Mouse (Mus musculus): ENCODE measurements at regions not wholly inside any gene's neighbourhood (a gene's known extent, or its start where the extent isn't known, plus 50 kb on each side); places are given as distances from the start of the nearest gene placed in this dataset.

GRCm38 (mm10) chr10:117543696-117543950, 85.7 kb upstream of the Cpm start:
- no peak overlapping the region for H3K4me2 ChIP-seq (ENCODE audit: low read depth, low read length)
- H3K27me3 ChIP-seq (ENCODE audit: control insufficient read depth, insufficient read depth, low read length) = no peaks in the 10 kb centered on the region
- no peaks in the 10 kb centered on the region for H3K9me3 ChIP-seq (replicated peaks; ENCODE audit: control insufficient read depth, low read length)
- H3K27ac ChIP-seq (ENCODE audit: low read length) = no peak overlapping the region
- H3K36me3 ChIP-seq (ENCODE audit: control insufficient read depth, insufficient read depth, low read length) = no peaks in the 10 kb centered on the region
- no peak overlapping the region for H3K9ac ChIP-seq (ENCODE audit: low read length)
- ATAC-seq (ENCODE audit: insufficient read depth, low FRiP score) = no peak
- 95% methylated on average over 6 of the region's 6 CpGs for WGBS
- no peaks in the 10 kb centered on the region for H3K4me1 ChIP-seq (ENCODE audit: control insufficient read depth, insufficient read depth, low read length)
- no peak overlapping the region for H3K4me3 ChIP-seq (replicated peaks; ENCODE audit: low read length)

- 70% methylated on average over 5 of the region's 5 CpGs for WGBS
- Histone ChIP-seq H3K4me3 (replicated peaks; ENCODE audit: low read length) (no peak overlapping the region), H3K27me3 (ENCODE audit: control insufficient read depth, insufficient read depth, low read length) (no peaks in the 10 kb centered on the region), H3K4me2 (ENCODE audit: low read depth, low read length) (no peak overlapping the region), H3K27ac (ENCODE audit: low read length) (no peak overlapping the region), H3K9ac (ENCODE audit: low read length) (no peak overlapping the region), H3K4me1 (ENCODE audit: control insufficient read depth, insufficient read depth, low read length) (no peaks in the 10 kb centered on the region), H3K36me3 (ENCODE audit: control insufficient read depth, insufficient read depth, low read length) (no peaks in the 10 kb centered on the region), H3K9me3 (replicated peaks; ENCODE audit: control insufficient read depth, low read length) (no peaks in the 10 kb centered on the region)
- ATAC-seq (ENCODE audit: insufficient read depth, low FRiP score) = no peak
Observed at GRCm38 (mm10) chr10:117542886-117543695, 86.2 kb upstream of the Cpm start.

DNA sequence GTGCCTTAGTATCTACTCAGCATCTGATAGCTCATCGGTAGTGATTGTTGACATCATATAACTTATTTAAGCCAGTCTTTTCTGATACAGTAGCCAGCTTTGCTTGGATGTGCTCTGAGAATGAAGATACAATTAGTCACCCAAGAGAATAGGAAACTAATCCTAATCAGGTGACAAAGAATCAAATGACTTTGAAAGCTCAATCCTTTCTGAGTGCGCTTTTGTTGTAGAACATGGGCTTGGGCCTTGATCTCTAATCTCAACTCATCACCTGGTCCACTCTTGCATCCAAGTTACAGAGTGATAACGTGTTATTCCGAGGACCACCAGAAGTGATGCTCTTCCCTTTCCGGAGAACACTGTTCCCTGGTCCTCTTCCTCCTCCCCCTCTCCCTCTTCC, 86.9 kb upstream of the Cpm start:
- WGBS = 79% methylated on average over 5 of the region's 5 CpGs
- Histone ChIP-seq H3K36me3 (ENCODE audit: control insufficient read depth, insufficient read depth, low read length) (no peaks in the 10 kb centered on the region), H3K4me1 (ENCODE audit: control insufficient read depth, insufficient read depth, low read length) (no peaks in the 10 kb centered on the region), H3K27ac (ENCODE audit: low read length) (no peak overlapping the region), H3K9me3 (replicated peaks; ENCODE audit: control insufficient read depth, low read length) (no peaks in the 10 kb centered on the region), H3K27me3 (ENCODE audit: control insufficient read depth, insufficient read depth, low read length) (no peaks in the 10 kb centered on the region), H3K9ac (ENCODE audit: low read length) (no peak overlapping the region), H3K4me3 (replicated peaks; ENCODE audit: low read length) (no peak overlapping the region), H3K4me2 (ENCODE audit: low read depth, low read length) (no peak overlapping the region)
- no peak for ATAC-seq (ENCODE audit: insufficient read depth, low FRiP score)

- no peaks in the 10 kb centered on the region for H3K9me3 ChIP-seq (replicated peaks; ENCODE audit: control insufficient read depth, low read length)
- no peak overlapping the region for H3K27ac ChIP-seq (ENCODE audit: low read length)
- no peak overlapping the region for H3K9ac ChIP-seq (ENCODE audit: low read length)
- no peak overlapping the region for H3K4me3 ChIP-seq (replicated peaks; ENCODE audit: low read length)
- ATAC-seq (ENCODE audit: insufficient read depth, low FRiP score) = no peak
- H3K27me3 ChIP-seq (ENCODE audit: control insufficient read depth, insufficient read depth, low read length) = no peaks in the 10 kb centered on the region
- H3K4me1 ChIP-seq (ENCODE audit: control insufficient read depth, insufficient read depth, low read length) = no peaks in the 10 kb centered on the region
- 68% methylated on average over 2 of the region's 2 CpGs for WGBS
- H3K36me3 ChIP-seq (ENCODE audit: control insufficient read depth, insufficient read depth, low read length) = no peaks in the 10 kb centered on the region
- H3K4me2 ChIP-seq (ENCODE audit: low read depth, low read length) = no peak overlapping the region
Observed at GRCm38 (mm10) chr10:117541487-117541886, 87.8 kb upstream of the Cpm start.

DNA sequence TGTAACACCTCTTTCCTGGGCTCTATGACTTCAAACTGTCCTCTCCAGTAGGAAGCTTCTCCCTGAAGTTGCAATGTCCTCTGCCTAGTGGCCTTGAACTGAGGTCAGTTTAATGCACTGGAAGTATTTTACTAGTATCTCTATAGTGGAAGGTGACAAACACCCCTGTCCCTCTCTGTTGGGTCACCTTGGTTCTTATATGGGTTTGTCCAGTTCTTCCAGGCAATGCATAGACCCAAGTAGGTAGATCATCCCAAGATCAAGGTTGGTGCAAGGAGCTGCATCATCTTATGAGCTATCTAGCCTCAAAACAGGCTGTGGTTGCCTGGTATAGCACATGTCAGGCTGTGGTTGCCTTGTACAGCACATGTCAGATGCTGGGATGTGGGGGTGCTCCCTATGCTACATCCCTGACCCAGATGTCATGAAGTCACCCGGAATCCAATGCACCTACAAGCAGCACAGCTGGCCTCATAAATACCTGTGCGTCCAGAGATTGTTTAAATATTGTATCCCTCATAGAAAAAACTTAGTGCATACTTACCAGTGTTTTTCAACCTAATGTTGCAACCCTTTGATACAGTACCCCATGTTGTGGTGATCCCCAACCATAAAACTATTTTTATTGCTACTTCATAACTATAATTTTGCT, 88.4 kb upstream of the Cpm start:
- Histone ChIP-seq H3K9me3 (replicated peaks; ENCODE audit: control insufficient read depth, low read length) (no peaks in the 10 kb centered on the region), H3K4me2 (ENCODE audit: low read depth, low read length) (no peak overlapping the region), H3K27ac (ENCODE audit: low read length) (no peak overlapping the region), H3K9ac (ENCODE audit: low read length) (no peak overlapping the region), H3K4me1 (ENCODE audit: control insufficient read depth, insufficient read depth, low read length) (no peaks in the 10 kb centered on the region), H3K36me3 (ENCODE audit: control insufficient read depth, insufficient read depth, low read length) (no peaks in the 10 kb centered on the region), H3K27me3 (ENCODE audit: control insufficient read depth, insufficient read depth, low read length) (no peaks in the 10 kb centered on the region), H3K4me3 (replicated peaks; ENCODE audit: low read length) (no peak overlapping the region)
- 85% methylated on average over 2 of the region's 2 CpGs for WGBS
- no peak for ATAC-seq (ENCODE audit: insufficient read depth, low FRiP score)

GRCm38 (mm10) chr10:117540112-117540594, 89.1 kb upstream of the Cpm start:
- no peaks in the 10 kb centered on the region for H3K27me3 ChIP-seq (ENCODE audit: control insufficient read depth, insufficient read depth, low read length)
- no peaks in the 10 kb centered on the region for H3K4me1 ChIP-seq (ENCODE audit: control insufficient read depth, insufficient read depth, low read length)
- H3K27ac ChIP-seq (ENCODE audit: low read length) = no peak overlapping the region
- H3K9me3 ChIP-seq (replicated peaks; ENCODE audit: control insufficient read depth, low read length) = no peaks in the 10 kb centered on the region
- H3K4me3 ChIP-seq (replicated peaks; ENCODE audit: low read length) = no peak overlapping the region
- WGBS = 74% methylated on average over 2 of the region's 2 CpGs
- no peak overlapping the region for H3K9ac ChIP-seq (ENCODE audit: low read length)
- H3K36me3 ChIP-seq (ENCODE audit: control insufficient read depth, insufficient read depth, low read length) = no peaks in the 10 kb centered on the region
- no peak for ATAC-seq (ENCODE audit: insufficient read depth, low FRiP score)
- H3K4me2 ChIP-seq (ENCODE audit: low read depth, low read length) = no peak overlapping the region

- no peak overlapping the region for H3K4me2 ChIP-seq (ENCODE audit: low read depth, low read length)
- H3K9me3 ChIP-seq (replicated peaks; ENCODE audit: control insufficient read depth, low read length) = no peaks in the 10 kb centered on the region
- WGBS = 48% methylated on average over 1 of the region's 1 CpGs
- H3K36me3 ChIP-seq (ENCODE audit: control insufficient read depth, insufficient read depth, low read length) = no peaks in the 10 kb centered on the region
- no peak overlapping the region for H3K9ac ChIP-seq (ENCODE audit: low read length)
- no peak for ATAC-seq (ENCODE audit: insufficient read depth, low FRiP score)
- H3K27ac ChIP-seq (ENCODE audit: low read length) = no peak overlapping the region
- no peaks in the 10 kb centered on the region for H3K27me3 ChIP-seq (ENCODE audit: control insufficient read depth, insufficient read depth, low read length)
- H3K4me1 ChIP-seq (ENCODE audit: control insufficient read depth, insufficient read depth, low read length) = no peaks in the 10 kb centered on the region
- H3K4me3 ChIP-seq (replicated peaks; ENCODE audit: low read length) = no peak overlapping the region
Observed at GRCm38 (mm10) chr10:117539532-117539931, 89.8 kb upstream of the Cpm start.

DNA sequence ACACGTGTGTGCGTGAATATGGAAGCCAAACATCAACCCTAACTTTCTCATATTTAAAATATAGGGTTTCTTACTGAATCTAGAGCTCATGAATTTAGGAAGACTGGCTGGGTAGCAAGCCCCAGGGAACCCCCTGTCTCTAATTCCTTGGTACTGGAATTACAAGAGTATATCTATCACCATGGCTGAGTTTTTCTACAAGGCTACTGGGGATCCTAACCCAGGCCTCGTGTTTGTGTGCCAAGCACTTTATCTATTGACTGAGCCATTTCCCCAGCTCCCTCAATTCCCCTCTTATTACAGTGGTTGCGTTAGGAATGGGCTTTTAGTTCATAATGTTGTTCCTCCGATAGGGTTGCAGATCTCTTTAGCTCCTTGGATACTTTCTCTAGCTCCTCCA, 90.6 kb upstream of the Cpm start:
- H3K4me3 ChIP-seq (replicated peaks; ENCODE audit: low read length) = no peak overlapping the region
- H3K27ac ChIP-seq (ENCODE audit: low read length) = no peak overlapping the region
- H3K9ac ChIP-seq (ENCODE audit: low read length) = no peak overlapping the region
- WGBS = 85% methylated on average over 5 of the region's 5 CpGs
- no peaks in the 10 kb centered on the region for H3K4me1 ChIP-seq (ENCODE audit: control insufficient read depth, insufficient read depth, low read length)
- no peaks in the 10 kb centered on the region for H3K27me3 ChIP-seq (ENCODE audit: control insufficient read depth, insufficient read depth, low read length)
- H3K4me2 ChIP-seq (ENCODE audit: low read depth, low read length) = no peak overlapping the region
- H3K9me3 ChIP-seq (replicated peaks; ENCODE audit: control insufficient read depth, low read length) = no peaks in the 10 kb centered on the region
- no peak for ATAC-seq (ENCODE audit: insufficient read depth, low FRiP score)
- no peaks in the 10 kb centered on the region for H3K36me3 ChIP-seq (ENCODE audit: control insufficient read depth, insufficient read depth, low read length)

- no peaks in the 10 kb centered on the region for H3K4me1 ChIP-seq (ENCODE audit: control insufficient read depth, insufficient read depth, low read length)
- H3K4me2 ChIP-seq (ENCODE audit: low read depth, low read length) = no peak overlapping the region
- 93% methylated on average over 15 of the region's 15 CpGs for WGBS
Observed at GRCm38 (mm10) chr10:117536769-117537599, 92.3 kb upstream of the Cpm start.

More at GRCm38 (mm10) chr10:117536769-117537599, 92.3 kb upstream of the Cpm start:
- Histone ChIP-seq H3K4me3 (replicated peaks; ENCODE audit: low read length) (no peak overlapping the region), H3K9ac (ENCODE audit: low read length) (no peak overlapping the region), H3K36me3 (ENCODE audit: control insufficient read depth, insufficient read depth, low read length) (no peaks in the 10 kb centered on the region), H3K27me3 (ENCODE audit: control insufficient read depth, insufficient read depth, low read length) (no peaks in the 10 kb centered on the region), H3K9me3 (replicated peaks; ENCODE audit: control insufficient read depth, low read length) (no peaks in the 10 kb centered on the region), H3K27ac (ENCODE audit: low read length) (no peak overlapping the region)
- no peak for ATAC-seq (ENCODE audit: insufficient read depth, low FRiP score)
